Mouse (Mus musculus): ENCODE measurements around the gene Gnat3. TPM values are rescaled to one million over a fixed set of nuclear protein-coding genes. Genes with fewer than 3 reads are reported as not detected.
"Not testable (repeated sequence)": the region's sequence is repeated elsewhere in the genome, so short reads cannot be mapped to it uniquely, and the experiment has no call there.

The Gnat3 gene
- not detected in 2 replicates for polyA plus RNA-seq (2014; fragmentation: Nextera tagmentation; extraction: Ambion mirVana)

GRCm38 (mm10) chr5:17962249-17962648, at the start of gene Gnat3:
Gnat3 (plus strand) TSS chr5:17962549.
- Histone ChIP-seq H3K4me1 (ENCODE audit: control insufficient read depth, insufficient read depth, low read length) (no peaks in the 10 kb centered on the region), H3K9me3 (ENCODE audit: control insufficient read depth, low read length) (no peaks in the 10 kb centered on the region), H3K36me3 (ENCODE audit: control insufficient read depth, insufficient read depth, low read length) (no peaks in the 10 kb centered on the region), H3K27ac (replicated peaks; ENCODE audit: low read depth, low read length) (no peak within 1 kb of the TSS), H3K4me2 (ENCODE audit: low read length) (no peak within 1 kb of the TSS), H3K4me3 (replicated peaks; ENCODE audit: low read depth, low read length) (no peak within 1 kb of the TSS), H3K27me3 (ENCODE audit: control insufficient read depth, insufficient read depth, low read length) (no peaks in the 10 kb centered on the region), H3K9ac (replicated peaks; ENCODE audit: low read length) (no peak within 1 kb of the TSS)
- ATAC-seq (ENCODE audit: low FRiP score, low TSS enrichment) (no peak), DNase-seq (no peak)
- 84% methylated on average over 5 of the region's 5 CpGs for WGBS

GRCm38 (mm10) chr5:17918966-17919365, 43.4 kb upstream of the Gnat3 start:
- ATAC-seq (ENCODE audit: low FRiP score, low TSS enrichment) = no peak
- Histone ChIP-seq H3K27ac (replicated peaks; ENCODE audit: low read depth, low read length) (no peak overlapping the region), H3K36me3 (ENCODE audit: control insufficient read depth, insufficient read depth, low read length) (no peaks in the 10 kb centered on the region), H3K9ac (replicated peaks; ENCODE audit: low read length) (no peak overlapping the region), H3K9me3 (ENCODE audit: control insufficient read depth, low read length) (no peaks in the 10 kb centered on the region), H3K4me1 (ENCODE audit: control insufficient read depth, insufficient read depth, low read length) (no peaks in the 10 kb centered on the region), H3K4me2 (ENCODE audit: low read length) (no peak overlapping the region), H3K27me3 (ENCODE audit: control insufficient read depth, insufficient read depth, low read length) (no peaks in the 10 kb centered on the region), H3K4me3 (replicated peaks; ENCODE audit: low read depth, low read length) (no peak overlapping the region)
- 85% methylated on average over 5 of the region's 5 CpGs for WGBS
- no peak for DNase-seq

- H3K4me3 ChIP-seq (replicated peaks; ENCODE audit: low read depth, low read length) = no peak overlapping the region
- no peak overlapping the region for H3K27ac ChIP-seq (replicated peaks; ENCODE audit: low read depth, low read length)
- no peak overlapping the region for H3K4me2 ChIP-seq (ENCODE audit: low read length)
- no peaks in the 10 kb centered on the region for H3K4me1 ChIP-seq (ENCODE audit: control insufficient read depth, insufficient read depth, low read length)
- H3K36me3 ChIP-seq (ENCODE audit: control insufficient read depth, insufficient read depth, low read length) = no peaks in the 10 kb centered on the region
- WGBS = 86% methylated on average over 3 of the region's 3 CpGs
- DNase-seq (no peak), ATAC-seq (ENCODE audit: low FRiP score, low TSS enrichment) (no peak)
- H3K27me3 ChIP-seq (ENCODE audit: control insufficient read depth, insufficient read depth, low read length) = no peaks in the 10 kb centered on the region
- no peaks in the 10 kb centered on the region for H3K9me3 ChIP-seq (ENCODE audit: control insufficient read depth, low read length)
- H3K9ac ChIP-seq (replicated peaks; ENCODE audit: low read length) = no peak overlapping the region
Measured at GRCm38 (mm10) chr5:17923648-17924047, 38.7 kb upstream of the Gnat3 start.

GRCm38 (mm10) chr5:17924085-17924518, 38.2 kb upstream of the Gnat3 start:
- no peaks in the 10 kb centered on the region for H3K36me3 ChIP-seq (ENCODE audit: control insufficient read depth, insufficient read depth, low read length)
- no peak overlapping the region for H3K9ac ChIP-seq (replicated peaks; ENCODE audit: low read length)
- no peaks in the 10 kb centered on the region for H3K27me3 ChIP-seq (ENCODE audit: control insufficient read depth, insufficient read depth, low read length)
- ATAC-seq (ENCODE audit: low FRiP score, low TSS enrichment) (no peak), DNase-seq (no peak)
- H3K27ac ChIP-seq (replicated peaks; ENCODE audit: low read depth, low read length) = no peak overlapping the region
- H3K4me3 ChIP-seq (replicated peaks; ENCODE audit: low read depth, low read length) = no peak overlapping the region
- H3K4me2 ChIP-seq (ENCODE audit: low read length) = no peak overlapping the region
- WGBS = 79% methylated on average over 2 of the region's 2 CpGs
- H3K4me1 ChIP-seq (ENCODE audit: control insufficient read depth, insufficient read depth, low read length) = no peaks in the 10 kb centered on the region
- no peaks in the 10 kb centered on the region for H3K9me3 ChIP-seq (ENCODE audit: control insufficient read depth, low read length)

GRCm38 (mm10) chr5:17928471-17928870, 33.9 kb upstream of the Gnat3 start:
- Histone ChIP-seq H3K36me3 (ENCODE audit: control insufficient read depth, insufficient read depth, low read length) (no peaks in the 10 kb centered on the region), H3K27me3 (ENCODE audit: control insufficient read depth, insufficient read depth, low read length) (no peaks in the 10 kb centered on the region), H3K4me1 (ENCODE audit: control insufficient read depth, insufficient read depth, low read length) (no peaks in the 10 kb centered on the region), H3K27ac (replicated peaks; ENCODE audit: low read depth, low read length) (no peak overlapping the region), H3K4me3 (replicated peaks; ENCODE audit: low read depth, low read length) (no peak overlapping the region), H3K4me2 (ENCODE audit: low read length) (no peak overlapping the region), H3K9ac (replicated peaks; ENCODE audit: low read length) (no peak overlapping the region), H3K9me3 (ENCODE audit: control insufficient read depth, low read length) (no peaks in the 10 kb centered on the region)
- DNase-seq = no peak
- ATAC-seq (ENCODE audit: low FRiP score, low TSS enrichment) = no peak
- WGBS = 27% methylated on average over 4 of the region's 4 CpGs

GRCm38 (mm10) chr5:17929006-17929567, 33.3 kb upstream of the Gnat3 start:
- Histone ChIP-seq H3K4me3 (replicated peaks; ENCODE audit: low read depth, low read length) (no peak overlapping the region), H3K36me3 (ENCODE audit: control insufficient read depth, insufficient read depth, low read length) (no peaks in the 10 kb centered on the region), H3K4me1 (ENCODE audit: control insufficient read depth, insufficient read depth, low read length) (no peaks in the 10 kb centered on the region), H3K4me2 (ENCODE audit: low read length) (no peak overlapping the region), H3K27ac (replicated peaks; ENCODE audit: low read depth, low read length) (no peak overlapping the region), H3K9ac (replicated peaks; ENCODE audit: low read length) (no peak overlapping the region), H3K27me3 (ENCODE audit: control insufficient read depth, insufficient read depth, low read length) (no peaks in the 10 kb centered on the region), H3K9me3 (ENCODE audit: control insufficient read depth, low read length) (no peaks in the 10 kb centered on the region)
- WGBS = 56% methylated on average over 7 of the region's 7 CpGs
- no peak for ATAC-seq (ENCODE audit: low FRiP score, low TSS enrichment)
- no peak for DNase-seq

- H3K27me3 ChIP-seq (ENCODE audit: control insufficient read depth, insufficient read depth, low read length); H3K4me1 ChIP-seq (ENCODE audit: control insufficient read depth, insufficient read depth, low read length); H3K36me3 ChIP-seq (ENCODE audit: control insufficient read depth, insufficient read depth, low read length); H3K4me3 ChIP-seq (replicated peaks; ENCODE audit: low read depth, low read length); DNase-seq; ATAC-seq (ENCODE audit: low FRiP score, low TSS enrichment); H3K9ac ChIP-seq (replicated peaks; ENCODE audit: low read length); H3K27ac ChIP-seq (replicated peaks; ENCODE audit: low read depth, low read length); H3K9me3 ChIP-seq (ENCODE audit: control insufficient read depth, low read length); H3K4me2 ChIP-seq (ENCODE audit: low read length): not testable (repeated sequence)
- 97% methylated on average over 2 of the region's 2 CpGs for WGBS
Measured at GRCm38 (mm10) chr5:17931588-17931987, 30.8 kb upstream of the Gnat3 start.

GRCm38 (mm10) chr5:17934501-17934900, 27.8 kb upstream of the Gnat3 start:
- Histone ChIP-seq H3K9ac (replicated peaks; ENCODE audit: low read length) (no peak overlapping the region), H3K9me3 (ENCODE audit: control insufficient read depth, low read length) (no peaks in the 10 kb centered on the region), H3K4me2 (ENCODE audit: low read length) (no peak overlapping the region), H3K27ac (replicated peaks; ENCODE audit: low read depth, low read length) (no peak overlapping the region), H3K4me1 (ENCODE audit: control insufficient read depth, insufficient read depth, low read length) (no peaks in the 10 kb centered on the region), H3K36me3 (ENCODE audit: control insufficient read depth, insufficient read depth, low read length) (no peaks in the 10 kb centered on the region), H3K27me3 (ENCODE audit: control insufficient read depth, insufficient read depth, low read length) (no peaks in the 10 kb centered on the region), H3K4me3 (replicated peaks; ENCODE audit: low read depth, low read length) (no peak overlapping the region)
- ATAC-seq (ENCODE audit: low FRiP score, low TSS enrichment) (no peak), DNase-seq (no peak)
- WGBS = 68% methylated on average over 1 of the region's 1 CpGs

- DNase-seq (no peak), ATAC-seq (ENCODE audit: low FRiP score, low TSS enrichment) (no peak)
- no peak overlapping the region for H3K4me2 ChIP-seq (ENCODE audit: low read length)
- no peak overlapping the region for H3K9ac ChIP-seq (replicated peaks; ENCODE audit: low read length)
- H3K27ac ChIP-seq (replicated peaks; ENCODE audit: low read depth, low read length) = no peak overlapping the region
- H3K27me3 ChIP-seq (ENCODE audit: control insufficient read depth, insufficient read depth, low read length) = no peaks in the 10 kb centered on the region
- H3K9me3 ChIP-seq (ENCODE audit: control insufficient read depth, low read length) = no peaks in the 10 kb centered on the region
- WGBS = 56% methylated on average over 1 of the region's 1 CpGs
- H3K4me3 ChIP-seq (replicated peaks; ENCODE audit: low read depth, low read length) = no peak overlapping the region
- no peaks in the 10 kb centered on the region for H3K36me3 ChIP-seq (ENCODE audit: control insufficient read depth, insufficient read depth, low read length)
- no peaks in the 10 kb centered on the region for H3K4me1 ChIP-seq (ENCODE audit: control insufficient read depth, insufficient read depth, low read length)
Measured at GRCm38 (mm10) chr5:17938170-17938939, 24.0 kb upstream of the Gnat3 start.
